Mouse (Mus musculus) urinary bladder, postnatal 0 days (tissue): Measurements from ENCODE around the gene Atp2b4. TPM values are rescaled to one million over a fixed set of nuclear protein-coding genes. Genes with fewer than 3 reads are reported as not detected.

Experiments
- microRNA-seq: library from miRNA; unstranded; fragments of <30 nt; microRNA quantifications from one replicate; pipeline ENCODE4, GENCODE M21; 2016
- polyA plus RNA-seq: library from polyadenylated mRNA; unstranded; fragments of >200 nt; fragmentation: Nextera tagmentation; extraction: Ambion mirVana; gene quantifications from 2 replicates; pipeline ENCODE4 v1.2.1, GENCODE M21; 2015

The Atp2b4 gene
- 59.8 and 87.1 TPM in 2 replicates for polyA plus RNA-seq

GRCm38 (mm10) chr1:133800948-133801393 lies at the start of gene Atp2b4:
Gene Atp2b4 (minus strand): TSS chr1:133801041.

DNA sequence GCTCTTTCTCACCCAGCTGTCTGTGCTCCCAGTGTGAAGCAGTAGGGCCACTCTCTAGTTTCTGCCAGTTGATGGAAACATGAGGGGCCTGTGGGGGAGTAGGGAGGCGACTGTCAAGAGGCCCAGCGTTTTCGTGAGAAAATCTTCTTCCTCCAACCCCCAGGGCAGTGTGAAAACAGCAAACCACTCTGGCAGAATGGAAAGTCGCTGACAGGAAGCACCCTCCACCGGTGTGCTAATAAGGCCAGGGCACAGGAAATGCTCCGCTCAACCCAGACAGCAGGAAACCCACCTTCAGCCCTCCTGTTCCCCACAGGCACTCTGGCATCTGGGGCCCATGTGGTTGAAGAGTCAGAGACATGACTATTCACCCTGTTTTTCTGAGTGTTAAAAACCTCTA lies 110.9 kb downstream of the Atp2b4 start, which contains the start of gene Lax1:
Lax1 (minus strand) TSS at position 212 of the 400 bp plus-strand sequence.

DNA sequence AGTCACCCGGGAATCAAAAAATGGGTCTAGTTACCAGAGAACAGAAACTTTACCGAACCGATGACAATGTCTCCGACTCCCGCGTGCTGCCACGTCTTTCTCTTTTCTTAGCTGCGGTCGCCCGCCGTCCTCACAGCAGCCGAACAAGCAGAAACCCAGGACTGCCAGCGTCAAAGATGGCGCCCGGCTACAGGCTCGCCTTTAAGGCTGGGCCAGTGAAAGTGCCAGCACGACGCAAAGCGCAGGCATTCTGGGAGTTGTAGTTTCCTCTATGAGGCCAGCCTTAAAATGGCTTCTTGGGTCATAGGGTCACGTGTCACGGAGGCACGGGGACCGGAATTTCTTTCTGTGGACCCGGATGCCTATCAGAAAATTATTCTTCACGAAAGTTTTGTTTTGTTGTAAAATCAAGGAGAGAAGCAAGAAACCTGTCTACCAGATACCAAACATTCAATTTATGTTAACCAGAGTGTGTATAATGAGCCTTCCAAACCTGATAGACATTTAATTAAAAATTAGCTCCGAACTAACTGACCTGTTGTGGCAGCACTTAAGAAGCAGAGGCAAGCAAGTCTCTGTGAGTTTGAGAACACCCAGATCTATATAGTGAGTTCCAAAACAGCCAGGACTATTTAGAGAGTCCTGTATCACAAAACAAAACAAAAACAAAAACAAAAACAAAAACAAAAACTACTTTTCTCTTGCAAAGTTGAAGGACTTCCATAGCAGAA lies 139.5 kb downstream of the Atp2b4 start, which contains the start of gene Gm38394:
Gm38394 (minus strand) TSS at position 116 of the 731 bp plus-strand sequence.

GRCm38 (mm10) chr1:133660466-133661202 lies 140.2 kb downstream of the Atp2b4 start, which contains the start of gene Zbed6:
Gene Zbed6 (minus strand): TSS chr1:133660885.

Small RNA genes within 50 kb of the gene (microRNA-seq; reads per million reads assigned to microRNA genes)
- gene Mir6903 = 9.9 reads per million, percentile 20 among the genes with 10 or more reads in this experiment

Other genes with a start within 250 kb of the Atp2b4 start
- 317 and 323 TPM in 2 replicates for gene Snrpe, start 190.8 kb downstream of the Atp2b4 start, polyA plus RNA-seq
- not detected in 2 replicates for gene Zbed6, start 140.2 kb downstream of the Atp2b4 start, polyA plus RNA-seq
- gene Gm38394, start 139.7 kb downstream of the Atp2b4 start, polyA plus RNA-seq = 3.9 and 5.1 TPM in 2 replicates
- 0.73 and 0.76 TPM in 2 replicates for gene Lax1, start 110.9 kb downstream of the Atp2b4 start, polyA plus RNA-seq
- 10.6 and 12.0 TPM in 2 replicates for gene Optc, start 107.0 kb upstream of the Atp2b4 start, polyA plus RNA-seq
- 20.9 and 27.2 TPM in 2 replicates for gene Prelp, start 120.4 kb upstream of the Atp2b4 start, polyA plus RNA-seq
- 29.3 and 34.3 TPM in 2 replicates for gene Fmod, start 236.2 kb upstream of the Atp2b4 start, polyA plus RNA-seq